Mouse (Mus musculus) bone marrow macrophage, adult 2 months (primary cell): ENCODE results near the gene Gm10638.

Source experiments
- CTCF ChIP-seq: IDR thresholded peaks from 2 replicates; pipeline ENCODE4 v1.5.1; 2012; ENCODE audit warnings: low read depth, mild to moderate bottlenecking, low read length, moderate library complexity
- POLR2A ChIP-seq: IDR thresholded peaks from 2 replicates; pipeline ENCODE4 v1.6.1; 2012; ENCODE audit warnings: mild to moderate bottlenecking, low read depth, low read length, borderline replicate concordance

DNA sequence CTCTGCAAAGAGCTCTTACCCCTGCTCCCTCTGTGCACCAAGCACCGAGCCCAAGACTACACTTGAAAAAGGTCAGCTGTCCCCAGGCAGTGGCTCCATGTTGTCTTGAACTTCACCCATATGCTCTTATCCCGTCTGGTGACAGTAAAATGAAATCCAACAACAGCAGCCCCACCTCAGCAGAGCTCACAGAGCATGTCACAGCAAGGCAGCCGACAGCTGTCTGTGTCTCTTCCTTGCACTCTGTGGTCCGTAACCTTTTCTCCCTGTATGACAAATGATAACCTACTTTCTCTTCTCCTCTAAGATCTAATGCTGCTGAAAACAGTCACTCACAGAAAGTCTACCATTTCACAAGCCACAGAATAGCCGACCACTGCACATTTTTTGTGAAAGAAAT is 38.7 kb upstream of the Gm10638 start:
- TF ChIP-seq POLR2A (no peak), CTCF (no peak)
